Mouse (Mus musculus): ENCODE measurements around the gene Coasy.

DNA sequence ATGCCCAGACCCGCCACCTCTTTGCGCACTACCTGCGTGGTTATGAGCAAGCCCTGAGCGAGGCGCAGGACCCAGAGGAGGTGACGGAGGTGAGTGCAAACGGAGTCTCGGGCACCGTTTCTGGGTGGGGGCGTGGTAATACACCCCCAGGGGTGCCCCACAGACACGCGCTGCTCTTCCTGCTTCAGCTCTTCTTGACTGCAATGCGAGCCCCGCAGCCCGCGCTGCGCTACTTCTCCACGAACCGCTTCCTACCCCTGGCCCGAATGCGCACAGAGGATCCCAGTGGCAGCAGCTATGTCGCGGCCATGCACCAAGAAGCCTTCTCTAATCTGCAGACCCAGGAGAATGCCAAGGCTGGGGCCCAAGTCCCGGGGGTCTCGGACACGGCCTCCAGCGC is 2.6 kb upstream of the Coasy start:
- TF ChIP-seq CTCF (conservative IDR thresholded peaks at IDR 0.05; ENCODE audit: insufficient read depth, insufficient read length, low read depth, low read length) (no peak), POLR2A (IDR thresholded peaks at IDR 0.05; ENCODE audit: low read depth, low read length) (no peak)

Measured in kidney, adult 2 months (tissue).